Mouse (Mus musculus) midbrain, embryonic 11.5 days (tissue): Measurements from ENCODE around the gene Aox4. TPM values are rescaled to one million over a fixed set of nuclear protein-coding genes. Genes with fewer than 3 reads are reported as not detected.
A peak's percentile ranks its signal among the peaks of the same experiment; 100 is the strongest.

Source experiments
- ATAC-seq: fragments of 200-750 bp; cut with Nextera tagmentation; 2 replicates; pipeline ENCODE4 v1.8.0; 2017; ENCODE audit warnings: moderate TSS enrichment, moderate library complexity; ENCODE audit not compliant: low FRiP score
- DNase-seq: peaks from one replicate; pipeline ENCODE4 v3.0.0; 2015; ENCODE audit warnings: low spot score; ENCODE audit errors: missing footprints
- H3K27ac ChIP-seq: fragments of 300-500 bp; sonication (generic); 2 replicates; pipeline ENCODE4 v1.5.1; 2014; ENCODE audit warnings: low read depth, low read length
- H3K27me3 ChIP-seq: fragments of 300-500 bp; sonication (generic); 2 replicates; pipeline ENCODE4 v1.6.1; 2014; ENCODE audit warnings: mild to moderate bottlenecking, low read length, moderate library complexity, mixed read lengths; ENCODE audit not compliant: control insufficient read depth, insufficient read depth
- H3K36me3 ChIP-seq: fragments of 300-500 bp; sonication (generic); 2 replicates; pipeline ENCODE4 v1.6.1; 2014; ENCODE audit warnings: mild to moderate bottlenecking, low read length, moderate library complexity, mixed read lengths; ENCODE audit not compliant: control insufficient read depth, insufficient read depth
- H3K4me1 ChIP-seq: fragments of 300-500 bp; sonication (generic); 2 replicates; pipeline ENCODE4 v1.6.1; 2014; ENCODE audit warnings: low read length; ENCODE audit not compliant: control insufficient read depth, insufficient read depth
- H3K4me2 ChIP-seq: fragments of 300-500 bp; sonication (generic); 2 replicates; pipeline ENCODE4 v1.6.1; 2014; ENCODE audit warnings: mild to moderate bottlenecking, moderate library complexity
- H3K4me3 ChIP-seq: fragments of 300-500 bp; sonication (generic); 2 replicates; pipeline ENCODE4 v1.5.1; 2014; ENCODE audit warnings: low read depth, low read length
- H3K9ac ChIP-seq: fragments of 300-500 bp; sonication (generic); 2 replicates; pipeline ENCODE4 v1.6.1; 2014; ENCODE audit warnings: low read length
- H3K9me3 ChIP-seq: fragments of 300-500 bp; sonication (generic); 2 replicates; pipeline ENCODE4 v1.6.1; 2016; ENCODE audit warnings: low read length; ENCODE audit not compliant: control insufficient read depth
- WGBS: fragments of 180-500 bp; shearing (Covaris S2); extraction: QIAGEN DNeasy Blood & Tissue Kit; methylation state at CpG from one replicate; pipeline ENCODE4 v1.1.7; 2014; 5-methylcytosine and 5-hydroxymethylcytosine counted together
- polyA plus RNA-seq: library from polyadenylated mRNA; unstranded; fragments of >200 nt; fragmentation: Nextera tagmentation; extraction: Ambion mirVana; gene quantifications from 2 replicates; pipeline ENCODE4 v1.2.1, GENCODE M21; 2014

The Aox4 gene
- polyA plus RNA-seq, 1 experiment from 2014 or later, result not detected

DNA sequence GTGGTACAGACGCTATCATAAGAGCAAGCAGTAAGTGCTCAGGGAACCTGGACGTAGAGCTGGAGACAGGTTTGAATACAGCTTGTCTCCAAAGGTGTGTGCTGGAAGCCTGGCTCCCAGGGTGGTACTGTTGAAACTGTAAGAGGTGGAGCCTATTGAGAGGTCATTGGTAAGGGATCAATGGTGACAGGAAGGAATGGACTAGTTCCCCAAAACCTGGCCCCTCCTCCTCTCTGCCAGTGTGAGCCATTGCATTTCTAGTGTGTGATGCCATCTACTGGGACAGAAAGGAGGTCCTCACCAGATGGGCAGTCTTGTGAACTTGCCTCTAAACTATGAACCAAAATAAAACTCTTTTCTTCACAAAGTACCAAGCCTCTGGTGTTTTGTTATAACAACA lies 58.0 kb downstream of the Aox4 start:
- DNase-seq (no peak), ATAC-seq (no peak)
- H3K27ac ChIP-seq, result no peak overlapping the region
- H3K9ac ChIP-seq, result no peak overlapping the region
- H3K4me2 ChIP-seq, result no peak overlapping the region
- H3K9me3 ChIP-seq, result no peaks in the 10 kb centered on the region
- H3K4me3 ChIP-seq, result no peak overlapping the region
- no peaks in the 10 kb centered on the region for H3K27me3 ChIP-seq
- H3K36me3 ChIP-seq, result no peaks in the 10 kb centered on the region
- WGBS, result 85% methylated on average over 2 of the region's 2 CpGs
- no peaks in the 10 kb centered on the region for H3K4me1 ChIP-seq

DNA sequence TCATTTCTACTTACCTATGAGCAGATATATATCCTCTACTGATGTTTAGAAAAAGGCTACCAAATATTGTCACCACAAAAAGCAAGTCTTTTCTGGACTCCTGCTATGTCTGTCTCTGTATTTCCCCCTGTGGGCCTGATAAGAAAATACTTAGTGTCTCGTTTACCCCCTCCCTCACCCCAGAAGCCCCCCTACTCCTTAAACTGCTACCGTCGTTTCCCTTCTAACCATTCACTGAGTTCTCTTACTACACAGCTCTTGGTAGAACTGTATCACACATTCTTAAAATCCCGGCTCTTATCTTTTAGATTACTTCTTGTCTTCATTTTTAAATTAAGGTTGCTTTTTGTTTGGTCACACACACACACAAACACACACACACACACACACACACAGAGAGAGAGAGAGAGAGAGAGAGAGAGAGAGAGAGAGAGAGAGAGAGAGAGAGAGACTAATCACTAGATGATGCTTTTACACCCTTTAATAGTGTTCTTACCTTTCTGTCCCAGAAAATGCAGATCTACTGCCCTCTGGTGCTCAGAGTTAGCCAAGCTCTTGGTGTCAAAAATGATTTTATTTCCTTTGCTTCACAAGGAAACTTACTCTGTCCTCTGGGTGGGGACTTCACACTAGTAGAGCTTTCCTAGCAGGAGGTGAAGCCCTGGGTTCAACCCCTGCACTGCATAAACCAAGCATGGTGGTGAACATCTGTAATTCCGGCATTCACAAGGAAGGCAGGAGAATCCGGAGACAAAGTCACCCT lies 60.8 kb downstream of the Aox4 start:
- H3K27ac ChIP-seq, result no peak overlapping the region
- 63% methylated on average over 6 of the region's 6 CpGs for WGBS
- no peak for ATAC-seq
- no peaks in the 10 kb centered on the region for H3K4me1 ChIP-seq
- no peak overlapping the region for H3K4me2 ChIP-seq
- H3K9ac ChIP-seq, result no peak overlapping the region
- no peaks in the 10 kb centered on the region for H3K27me3 ChIP-seq
- DNase-seq, result peak; percentile 91
- H3K4me3 ChIP-seq, result no peak overlapping the region
- H3K36me3 ChIP-seq, result no peaks in the 10 kb centered on the region
- H3K9me3 ChIP-seq, result no peaks in the 10 kb centered on the region

DNA sequence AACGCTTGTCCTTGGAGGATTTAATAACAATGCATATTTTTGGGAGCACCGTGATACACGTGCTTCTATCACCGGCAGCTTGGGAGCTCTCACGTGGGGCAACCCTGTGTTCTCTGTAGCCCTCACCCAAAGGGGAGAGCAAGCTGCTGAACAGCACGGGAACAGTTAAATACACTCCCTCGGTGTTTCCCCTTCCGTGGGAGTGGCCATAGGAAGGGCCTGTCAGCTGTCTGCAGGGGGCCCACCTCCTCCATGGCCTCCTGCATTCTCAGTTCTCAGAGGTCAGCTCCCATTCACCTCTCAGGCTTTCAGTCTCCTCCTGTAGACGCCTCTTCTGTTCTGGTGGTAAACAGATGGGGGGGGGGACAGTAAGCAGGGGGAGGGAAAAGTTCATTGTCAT lies 65.7 kb downstream of the Aox4 start:
- H3K9me3 ChIP-seq, result no peaks in the 10 kb centered on the region
- DNase-seq (no peak), ATAC-seq (no peak)
- no peaks in the 10 kb centered on the region for H3K27me3 ChIP-seq
- H3K4me3 ChIP-seq, result no peak overlapping the region
- H3K4me1 ChIP-seq, result no peaks in the 10 kb centered on the region
- 28% methylated on average over 9 of the region's 9 CpGs for WGBS
- no peak overlapping the region for H3K9ac ChIP-seq
- H3K4me2 ChIP-seq, result no peak overlapping the region
- no peak overlapping the region for H3K27ac ChIP-seq
- H3K36me3 ChIP-seq, result no peaks in the 10 kb centered on the region

DNA sequence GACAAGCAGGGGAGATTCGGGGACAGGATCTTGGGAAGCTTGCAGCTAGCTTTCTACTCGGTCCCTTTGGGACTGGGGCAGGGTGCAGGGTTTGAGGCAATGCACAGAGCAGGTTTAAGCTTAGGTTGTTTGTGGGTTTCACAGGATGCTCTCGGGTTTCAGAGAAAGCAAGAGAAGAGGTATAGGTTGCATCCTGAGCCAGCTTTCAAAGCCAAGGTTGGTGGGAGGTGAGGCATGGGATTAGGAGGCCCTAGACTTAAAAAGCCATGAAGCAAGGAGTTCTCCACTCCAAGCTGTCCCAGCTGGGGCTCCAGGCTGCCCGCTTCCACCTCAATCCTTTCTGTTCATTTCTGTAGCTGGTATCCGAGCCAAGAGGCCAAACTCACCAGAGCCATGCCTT lies 67.8 kb downstream of the Aox4 start, which contains the start of gene Aox2:
TSS of gene Aox2 (plus strand) at position 301 of the 400 bp plus-strand sequence.
- whole genome bisulfite sequencing, result 73% methylated on average over 5 of the region's 5 CpGs
- no peaks in the 10 kb centered on the region for H3K27me3 ChIP-seq
- DNase-seq (no peak), ATAC-seq (no peak)
- no peak within 1 kb of the TSS for H3K4me2 ChIP-seq
- H3K4me1 ChIP-seq, result no peaks in the 10 kb centered on the region
- no peak within 1 kb of the TSS for H3K27ac ChIP-seq
- no peaks in the 10 kb centered on the region for H3K9me3 ChIP-seq
- no peak within 1 kb of the TSS for H3K9ac ChIP-seq
- H3K36me3 ChIP-seq, result no peaks in the 10 kb centered on the region
- H3K4me3 ChIP-seq, result no peak within 1 kb of the TSS

DNA sequence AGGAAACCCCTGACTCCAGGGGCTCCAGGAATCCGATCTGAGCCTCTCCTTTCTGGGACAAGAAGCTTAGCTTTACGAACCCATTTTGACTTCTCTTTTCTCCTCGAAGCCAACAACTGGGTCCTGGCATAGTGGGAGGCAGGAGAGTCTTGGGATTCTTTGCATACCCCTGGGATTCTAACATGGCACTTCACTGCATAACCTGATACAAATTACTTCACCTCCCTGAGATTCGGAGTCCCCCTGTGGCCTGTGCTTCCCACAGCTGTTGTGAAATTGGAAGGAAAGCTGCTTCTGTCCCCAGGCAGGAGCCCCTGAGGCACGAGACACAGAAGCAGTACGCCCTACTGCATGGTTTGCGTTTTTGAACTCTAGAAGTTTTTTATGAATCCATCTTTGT lies 68.3 kb downstream of the Aox4 start:
- no peak overlapping the region for H3K27ac ChIP-seq
- H3K36me3 ChIP-seq, result no peaks in the 10 kb centered on the region
- H3K4me2 ChIP-seq, result no peak overlapping the region
- no peaks in the 10 kb centered on the region for H3K4me1 ChIP-seq
- no peak overlapping the region for H3K4me3 ChIP-seq
- no peaks in the 10 kb centered on the region for H3K9me3 ChIP-seq
- 65% methylated on average over 7 of the region's 7 CpGs for WGBS
- ATAC-seq (no peak), DNase-seq (no peak)
- no peaks in the 10 kb centered on the region for H3K27me3 ChIP-seq
- no peak overlapping the region for H3K9ac ChIP-seq

DNA sequence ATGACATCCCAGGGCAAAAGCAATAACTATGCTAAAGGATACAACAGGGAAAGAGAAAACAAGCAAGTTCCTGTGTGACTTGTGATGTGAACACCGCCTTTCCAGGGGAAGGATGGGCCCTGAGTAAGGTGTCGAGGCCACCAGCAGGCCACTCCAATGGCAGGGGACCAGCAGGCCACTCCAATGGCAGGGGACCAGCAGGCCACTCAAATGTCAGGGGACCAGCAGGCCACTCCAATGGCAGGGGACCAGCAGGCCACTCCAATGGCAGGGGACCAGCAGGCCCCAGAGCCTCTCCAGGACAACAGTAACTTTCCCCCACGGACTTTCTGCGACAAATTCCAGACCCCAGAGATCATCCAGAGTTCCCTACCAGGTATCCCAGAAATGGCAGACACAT lies 70.2 kb downstream of the Aox4 start:
- Histone ChIP-seq H3K9ac (no peak overlapping the region), H3K27ac (no peak overlapping the region), H3K36me3 (no peaks in the 10 kb centered on the region), H3K4me1 (no peaks in the 10 kb centered on the region), H3K4me2 (no peak overlapping the region), H3K4me3 (no peak overlapping the region), H3K27me3 (no peaks in the 10 kb centered on the region), H3K9me3 (no peaks in the 10 kb centered on the region)
- no peak for ATAC-seq
- DNase-seq, result no peak
- 91% methylated on average over 4 of the region's 4 CpGs for WGBS

DNA sequence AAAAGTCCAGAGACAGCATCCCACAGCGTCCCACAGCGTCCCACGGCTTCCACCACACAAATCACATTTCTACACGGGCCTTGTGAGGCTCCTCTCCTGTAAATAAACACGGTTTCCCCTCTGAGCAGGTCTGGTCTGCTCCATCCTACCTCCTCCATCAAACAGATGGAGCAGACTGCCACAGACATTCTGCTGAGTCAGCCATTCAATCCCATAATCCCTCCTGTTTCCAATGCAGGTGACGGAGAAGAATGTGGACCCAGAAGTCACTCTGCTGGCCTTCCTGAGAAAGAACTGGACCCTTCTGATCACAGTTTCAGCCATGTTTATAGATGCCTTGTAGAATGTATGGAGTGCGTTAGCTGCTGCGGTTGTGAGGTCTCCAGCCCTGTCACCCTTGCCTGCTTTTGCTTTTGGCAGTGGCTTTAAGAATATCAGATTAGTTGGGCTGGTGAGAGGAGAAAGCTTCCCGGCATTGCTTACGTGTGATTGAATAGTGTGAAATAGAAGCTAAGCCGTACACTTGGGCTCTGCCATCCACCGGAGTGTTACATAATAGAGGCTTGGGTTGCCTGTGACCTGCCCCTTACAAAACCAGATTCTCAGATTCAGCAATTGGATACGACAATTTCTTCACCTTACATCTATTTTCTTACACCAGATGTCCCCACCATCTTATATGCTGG lies 70.9 kb downstream of the Aox4 start:
- 79% methylated on average over 13 of the region's 13 CpGs for WGBS
- no peak for DNase-seq
- Histone ChIP-seq H3K27ac (no peak overlapping the region), H3K9me3 (no peaks in the 10 kb centered on the region), H3K36me3 (no peaks in the 10 kb centered on the region), H3K4me2 (no peak overlapping the region), H3K9ac (no peak overlapping the region), H3K4me1 (no peaks in the 10 kb centered on the region), H3K27me3 (no peaks in the 10 kb centered on the region), H3K4me3 (no peak overlapping the region)
- no peak for ATAC-seq

DNA sequence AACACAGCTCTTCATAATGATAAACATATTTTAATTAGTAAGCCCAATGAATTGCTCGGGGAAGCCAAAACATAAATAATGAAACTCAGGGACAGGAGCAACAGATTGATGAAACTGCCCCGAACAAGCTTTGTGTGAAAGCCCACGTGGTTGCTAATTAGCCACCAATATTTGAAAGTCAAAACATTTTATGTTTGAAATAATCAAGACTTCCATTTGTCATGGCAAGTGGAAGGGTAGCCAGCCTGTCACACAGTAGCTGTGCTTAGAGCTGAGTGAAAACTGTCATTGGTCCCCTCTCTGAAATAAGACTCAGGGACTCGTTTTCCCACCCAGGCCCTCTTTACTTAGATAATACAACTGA lies 71.4 kb downstream of the Aox4 start:
- H3K4me2 ChIP-seq, result no peak overlapping the region
- no peak overlapping the region for H3K27ac ChIP-seq
- H3K9ac ChIP-seq, result no peak overlapping the region
- H3K9me3 ChIP-seq, result no peaks in the 10 kb centered on the region
- H3K4me1 ChIP-seq, result no peaks in the 10 kb centered on the region
- WGBS, result 85% methylated on average over 4 of the region's 4 CpGs
- H3K27me3 ChIP-seq, result no peaks in the 10 kb centered on the region
- H3K4me3 ChIP-seq, result no peak overlapping the region
- H3K36me3 ChIP-seq, result no peaks in the 10 kb centered on the region
- DNase-seq, result no peak
- ATAC-seq, result no peak

DNA sequence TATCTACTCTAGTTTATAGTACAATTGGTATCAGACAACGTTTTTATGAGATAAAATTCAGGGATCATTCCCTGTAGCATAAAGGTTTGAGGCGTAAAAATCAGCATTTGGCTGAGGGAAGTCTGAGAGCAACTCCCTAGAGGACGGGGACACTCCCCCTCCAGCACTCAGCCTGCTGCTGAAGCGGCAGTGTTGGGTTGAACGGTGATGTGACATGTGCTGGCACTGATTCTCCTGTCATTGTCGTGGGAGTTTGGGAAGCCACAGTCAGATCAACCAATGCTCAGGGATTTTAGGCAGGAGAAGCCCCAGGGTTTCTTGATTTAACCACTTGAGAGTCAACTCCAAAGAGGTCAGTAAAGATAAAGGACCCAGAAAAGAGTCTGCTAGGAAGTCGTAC lies 74.3 kb downstream of the Aox4 start:
- Histone ChIP-seq H3K4me1 (no peaks in the 10 kb centered on the region), H3K27ac (no peak overlapping the region), H3K27me3 (no peaks in the 10 kb centered on the region), H3K4me3 (no peak overlapping the region), H3K4me2 (no peak overlapping the region), H3K9ac (no peak overlapping the region), H3K9me3 (no peaks in the 10 kb centered on the region), H3K36me3 (no peaks in the 10 kb centered on the region)
- DNase-seq, result no peak
- 60% methylated on average over 7 of the region's 7 CpGs for WGBS
- no peak for ATAC-seq
